Mouse (Mus musculus): ENCODE data around the gene Mtg2. TPM values are rescaled to one million over a fixed set of nuclear protein-coding genes. Genes with fewer than 3 reads are reported as not detected.

Gene Mtg2
- polyA plus RNA-seq, 1 experiment from 2014 or later = 33.1 TPM

Other genes starting within 250 kb of the Mtg2 start
- gene Taf4, start 93.9 kb upstream of the Mtg2 start, polyA plus RNA-seq (2015; fragmentation: Nextera tagmentation; extraction: Ambion mirVana) = 2.8 and 3.0 TPM in 2 replicates
- 9.3 and 17.8 TPM in 2 replicates for gene Lsm14b, start 45.6 kb upstream of the Mtg2 start, polyA plus RNA-seq (2015; fragmentation: Nextera tagmentation; extraction: Ambion mirVana)
- 514 and 534 TPM in 2 replicates for gene Psma7, start 28.2 kb upstream of the Mtg2 start, polyA plus RNA-seq (2015; fragmentation: Nextera tagmentation; extraction: Ambion mirVana)
- 53.0 and 61.1 TPM in 2 replicates for gene Ss18l1, start 28.1 kb upstream of the Mtg2 start, polyA plus RNA-seq (2015; fragmentation: Nextera tagmentation; extraction: Ambion mirVana)
- gene Hrh3, start 33.9 kb downstream of the Mtg2 start, polyA plus RNA-seq (2015; fragmentation: Nextera tagmentation; extraction: Ambion mirVana) = 2.1 and 2.7 TPM in 2 replicates
- 70.5 and 72.8 TPM in 2 replicates for gene Osbpl2, start 48.7 kb downstream of the Mtg2 start, polyA plus RNA-seq (2015; fragmentation: Nextera tagmentation; extraction: Ambion mirVana)
- 193 and 201 TPM in 2 replicates for gene Adrm1, start 100.9 kb downstream of the Mtg2 start, polyA plus RNA-seq (2015; fragmentation: Nextera tagmentation; extraction: Ambion mirVana)
- 2.2 and 3.5 TPM in 2 replicates for gene Lama5, start 155.3 kb downstream of the Mtg2 start, polyA plus RNA-seq (2015; fragmentation: Nextera tagmentation; extraction: Ambion mirVana)
- 271 and 282 TPM in 2 replicates for gene Rps21, start 186.8 kb downstream of the Mtg2 start, polyA plus RNA-seq (2015; fragmentation: Nextera tagmentation; extraction: Ambion mirVana)
- gene Cables2, start 202.9 kb downstream of the Mtg2 start, polyA plus RNA-seq (2015; fragmentation: Nextera tagmentation; extraction: Ambion mirVana) = 11.1 and 22.2 TPM in 2 replicates
- gene Rbbp8nl, start 219.3 kb downstream of the Mtg2 start, polyA plus RNA-seq (2015; fragmentation: Nextera tagmentation; extraction: Ambion mirVana) = not detected in 2 replicates